15 mouse cellular contexts compared by ENCODE assay signal in the genomic region with DNA sequence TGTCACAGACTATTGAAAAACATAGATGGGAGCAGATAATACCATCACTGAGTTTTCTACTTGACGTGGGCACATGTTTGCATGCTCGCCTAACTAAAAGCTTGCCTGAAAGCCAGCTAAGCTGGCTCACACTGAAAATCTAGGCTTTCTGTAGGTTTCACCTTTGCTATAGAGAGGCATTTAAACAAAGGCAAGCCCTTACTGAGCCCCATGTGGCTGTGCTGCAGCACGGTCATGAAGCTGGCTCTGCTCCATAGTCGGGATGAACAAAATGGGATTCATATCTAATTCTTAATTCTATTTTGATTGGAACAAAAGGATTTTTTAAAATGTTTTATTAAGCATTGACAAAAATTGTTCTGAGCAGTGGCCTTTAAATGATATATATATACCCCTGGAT.
"Had no signal": no experiment of that assay in that cellular context is flagged by ENCODE, and none has a peak within 500 bp of the region (broad histone marks: within the 10 kb centered on the region; RNA-seq: fewer than 3 reads in every experiment).

No protein-coding gene starts in this region.

- H3K4me2 ChIP-seq: limb, embryonic 13.5 days; liver, embryonic 12.5 days; liver, embryonic 15.5 days; midbrain, embryonic 13.5 days had no signal

- DNase-seq: kidney, postnatal 25 days; layer of hippocampus, adult 9-11 months; liver; lung, adult 18-20 months; lung, postnatal 14 days; thymus, adult 18-20 months; thymus, postnatal 36 days had no signal

- H3K27me3 ChIP-seq: limb, embryonic 13.5 days; liver, embryonic 12.5 days; liver, embryonic 15.5 days; midbrain, embryonic 13.5 days had no signal

- H3K9ac ChIP-seq: limb, embryonic 13.5 days; liver, embryonic 12.5 days; liver, embryonic 15.5 days; midbrain, embryonic 13.5 days had no signal

- H3K4me1 ChIP-seq: limb, embryonic 10.5 days; limb, embryonic 13.5 days; liver, embryonic 12.5 days; liver, embryonic 15.5 days had no signal

- H3K36me3 ChIP-seq: limb, embryonic 10.5 days; liver, embryonic 12.5 days; liver, embryonic 15.5 days; midbrain, embryonic 13.5 days had no signal

- H3K27ac ChIP-seq: kidney, postnatal 0 days; layer of hippocampus, adult 2 months; limb, embryonic 10.5 days; limb, embryonic 13.5 days; liver, embryonic 12.5 days; liver, embryonic 15.5 days; macrophage; midbrain, embryonic 13.5 days had no signal

- H3K9me3 ChIP-seq: limb, embryonic 10.5 days; limb, embryonic 13.5 days; liver, embryonic 12.5 days; liver, embryonic 15.5 days; midbrain, embryonic 13.5 days had no signal

- H3K4me3 ChIP-seq: layer of hippocampus, adult 2 months; limb, embryonic 10.5 days; limb, embryonic 13.5 days; liver, embryonic 12.5 days; liver, embryonic 15.5 days; midbrain, embryonic 13.5 days had no signal

- ATAC-seq: liver, embryonic 12.5 days; midbrain, embryonic 13.5 days had no signal
